7 mouse cellular contexts compared by ENCODE assay signal in the genomic region with DNA sequence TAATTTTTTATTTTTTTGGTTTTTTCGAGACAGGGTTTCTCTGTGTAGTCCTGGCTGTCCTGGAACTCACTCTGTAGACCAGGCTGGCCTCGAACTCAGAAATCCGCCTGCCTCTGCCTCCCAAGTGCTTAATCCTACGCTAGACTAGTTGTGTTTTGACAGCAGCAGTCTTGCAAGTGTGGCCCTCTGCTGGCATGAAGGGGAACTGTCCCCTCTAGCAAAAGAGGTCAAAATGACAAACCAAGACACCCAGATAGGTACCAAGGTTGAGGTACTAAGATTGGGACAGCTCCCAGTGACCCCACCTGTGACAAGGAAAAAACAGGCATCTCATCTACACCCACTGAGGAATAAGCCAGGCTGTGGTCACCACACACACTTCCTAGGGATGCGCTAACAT. TPM values are rescaled to one million over a fixed set of nuclear protein-coding genes. Genes with fewer than 3 reads are reported as not detected.
DNase-seq lines count a peak whose midpoint lies in the region; ATAC-seq and TF ChIP-seq lines count a peak whose summit lies in the region.
"Not testable (repeated sequence)": the region's sequence is repeated elsewhere in the genome, so short reads cannot be mapped to it uniquely, and the experiment has no call there.

No protein-coding gene starts in this region.

- H3K27ac ChIP-seq in bone marrow macrophage, adult 2 months (ENCODE audit: insufficient read depth, low read depth, low read length); embryonic fibroblast, embryonic 13.5 days (ENCODE audit: insufficient read depth, low read length); liver, postnatal 0 days (ENCODE audit: low read depth); stomach, postnatal 0 days (replicated peaks): not testable (repeated sequence)

- peak; percentile 80 for DNase-seq in ES-CJ7 (ENCODE audit: low read depth, low spot score)
- peak; percentile 50 for DNase-seq in kidney, adult 18-20 months
- DNase-seq in liver, postnatal 0 days, result peak; percentile 50
- DNase-seq in naive thymus-derived CD4-positive, alpha-beta T cell, adult 2 months (ENCODE audit: low read depth), result peak; percentile 69
- not testable (repeated sequence) for DNase-seq in stomach, postnatal 0 days (ENCODE audit: low spot score)

- not testable (repeated sequence) for TF ChIP-seq EP300 in liver, postnatal 0 days (IDR thresholded peaks at IDR 0.05; ENCODE audit: low read depth); stomach, postnatal 0 days (optimal IDR thresholded peaks at IDR 0.05)

- not testable (repeated sequence) for H3K9ac ChIP-seq in liver, postnatal 0 days (replicated peaks); stomach, postnatal 0 days (ENCODE audit: low read length)

- H3K27me3 ChIP-seq in liver, postnatal 0 days (ENCODE audit: insufficient read depth, low read length); stomach, postnatal 0 days (ENCODE audit: control insufficient read depth, insufficient read depth, low read length): not testable (repeated sequence)

- H3K4me3 ChIP-seq in bone marrow macrophage, adult 2 months (ENCODE audit: insufficient read depth, low read length); embryonic fibroblast, embryonic 13.5 days (ENCODE audit: insufficient read depth, low read length); liver, postnatal 0 days (ENCODE audit: low read depth, low read length); stomach, postnatal 0 days (ENCODE audit: low read depth, low read length): not testable (repeated sequence)

- H3K4me1 ChIP-seq in bone marrow macrophage, adult 2 months (ENCODE audit: control insufficient read depth, insufficient read depth, low read length); embryonic fibroblast, embryonic 13.5 days (ENCODE audit: control insufficient read depth, insufficient read depth, low read length); liver, postnatal 0 days (ENCODE audit: insufficient read depth); stomach, postnatal 0 days (replicated peaks; ENCODE audit: control insufficient read depth, insufficient read depth): not testable (repeated sequence)

- TF ChIP-seq CTCF in bone marrow macrophage, adult 2 months (IDR thresholded peaks at IDR 0.05; ENCODE audit: low read depth, low read length), result peak; percentile 33; the same call in 1 of the 2 replicates
- TF ChIP-seq CTCF in embryonic fibroblast, embryonic 13.5 days (IDR thresholded peaks at IDR 0.05; ENCODE audit: borderline replicate concordance, insufficient read depth, low read length), result peak; percentile 54; the same call in 1 of the 2 replicates
- peak; percentile 81 for TF ChIP-seq CTCF in liver, postnatal 0 days (IDR thresholded peaks at IDR 0.05; ENCODE audit: low read depth)
- peak; percentile 67 for TF ChIP-seq CTCF in stomach, postnatal 0 days (IDR thresholded peaks at IDR 0.05; ENCODE audit: low read depth)

- H3K4me2 ChIP-seq in liver, postnatal 0 days (ENCODE audit: low read depth, low read length); stomach, postnatal 0 days (replicated peaks; ENCODE audit: low read depth): not testable (repeated sequence)

- H3K9me3 ChIP-seq in liver, postnatal 0 days (ENCODE audit: low read length); stomach, postnatal 0 days (ENCODE audit: control insufficient read depth, low read length): not testable (repeated sequence)

- TF ChIP-seq POLR2A in bone marrow macrophage, adult 2 months (IDR thresholded peaks at IDR 0.05; ENCODE audit: borderline replicate concordance, low read depth, low read length); embryonic fibroblast, embryonic 13.5 days (IDR thresholded peaks at IDR 0.05; ENCODE audit: low read depth, low read length): not testable (repeated sequence)

- WGBS in liver, postnatal 0 days (ENCODE audit: insufficient replicate concordance), result 84% methylated on average over 5 of the region's 5 CpGs
- 98% methylated on average over 5 of the region's 5 CpGs for WGBS in stomach, postnatal 0 days

- H3K36me3 ChIP-seq in liver, postnatal 0 days (replicated peaks; ENCODE audit: insufficient read depth, low read length), result peaks cover 65% of the 10 kb centered on the region
- H3K36me3 ChIP-seq in stomach, postnatal 0 days (ENCODE audit: control insufficient read depth, insufficient read depth, low read length), result peaks cover 28% of the 10 kb centered on the region

- not testable (repeated sequence) for ATAC-seq in liver, postnatal 0 days; stomach, postnatal 0 days (ENCODE audit: low FRiP score, low TSS enrichment)

RNA-seq across cellular contexts. Expression of a gene that starts 12.2 kb away (rescaled TPM):
- polyA plus RNA-seq in bone marrow macrophage, adult 2 months (2012; ENCODE audit: insufficient read depth, insufficient read length, missing spikeins), result 52.0 and 56.1 TPM in 2 replicates
- polyA plus RNA-seq in embryonic fibroblast, embryonic 13.5 days (2011; ENCODE audit: insufficient read length, low read depth, missing spikeins), result 63.6 and 69.4 TPM in 2 replicates
- 14.5 and 16.4 TPM in 2 replicates for polyA plus RNA-seq in liver, postnatal 0 days (2015; fragmentation: Nextera tagmentation; extraction: Ambion mirVana)
- polyA plus RNA-seq in stomach, postnatal 0 days (2015; fragmentation: Nextera tagmentation; extraction: Ambion mirVana), result 18.6 and 20.5 TPM in 2 replicates
